Comparison of ENCODE assay signal across 18 mouse cellular contexts in genomic region chr1:40057351-40057750, GRCm38 (mm10). TPM values are rescaled to one million over a fixed set of nuclear protein-coding genes. Genes with fewer than 3 reads are reported as not detected.
"Had no signal": no experiment of that assay in that cellular context is flagged by ENCODE, and none has a peak within 500 bp of the region (broad histone marks: within the 10 kb centered on the region; RNA-seq: fewer than 3 reads in every experiment).

No protein-coding gene starts in this region.

- DNase-seq: kidney, postnatal 14 days; kidney, postnatal 4 days; left cerebral cortex, postnatal 4 days; lung, adult 2 months; lung, postnatal 14 days; midbrain, embryonic 14.5 days; thymus, adult 2 months; thymus, postnatal 14 days; thymus, postnatal 4 days had no signal

- H3K4me3 ChIP-seq: limb, embryonic 12.5 days; limb, embryonic 15.5 days; liver, embryonic 12.5 days; liver, embryonic 15.5 days had no signal

- H3K27ac ChIP-seq: limb, embryonic 12.5 days; limb, embryonic 15.5 days; liver, embryonic 12.5 days; liver, embryonic 15.5 days; stomach, postnatal 0 days had no signal

- H3K9me3 ChIP-seq: limb, embryonic 12.5 days; limb, embryonic 15.5 days; liver, embryonic 12.5 days; liver, embryonic 15.5 days had no signal

- H3K4me1 ChIP-seq: limb, embryonic 12.5 days; limb, embryonic 15.5 days; liver, embryonic 15.5 days had no signal

- H3K27me3 ChIP-seq: limb, embryonic 12.5 days; limb, embryonic 15.5 days; liver, embryonic 12.5 days; liver, embryonic 15.5 days had no signal

- ATAC-seq: liver, embryonic 12.5 days had no signal

- H3K9ac ChIP-seq: limb, embryonic 12.5 days; limb, embryonic 15.5 days; liver, embryonic 12.5 days; liver, embryonic 15.5 days had no signal

- H3K36me3 ChIP-seq: limb, embryonic 12.5 days; limb, embryonic 15.5 days; liver, embryonic 12.5 days; liver, embryonic 15.5 days had no signal

- H3K4me2 ChIP-seq: limb, embryonic 12.5 days; limb, embryonic 15.5 days; liver, embryonic 12.5 days; liver, embryonic 15.5 days; midbrain, embryonic 11.5 days had no signal

RNA-seq across cellular contexts. Expression of gene Il1r2, which starts 16.5 kb away (rescaled TPM):
- total RNA-seq: layer of hippocampus, adult 18-20 months; midbrain, postnatal 0 days had no signal
- polyA plus RNA-seq: neural tube, embryonic 11.5 days had no signal
